Mouse (Mus musculus) c-Kit-positive CD71-positive TER-119-negative erythroid progenitor cells, embryonic 14.5 days (primary cell): ENCODE results near the gene Slc15a2.

Experiments
- DNase-seq: peaks from one replicate; pipeline ENCODE4 v3.0.0-alpha.2; 2013; ENCODE audit warnings: low read depth

Gene Slc15a2

GRCm38 (mm10) chr16:36751979-36752378 is 32.8 kb downstream of the Slc15a2 start:
- DNase-seq: no peak

- DNase-seq: no peak
Measured at GRCm38 (mm10) chr16:36747767-36748166, 37.0 kb downstream of the Slc15a2 start.

- DNase-seq: no peak
Measured at GRCm38 (mm10) chr16:36747068-36747467, 37.7 kb downstream of the Slc15a2 start.

- DNase-seq: no peak
Measured at GRCm38 (mm10) chr16:36743580-36743979, 41.2 kb downstream of the Slc15a2 start.

- no peak for DNase-seq
Measured at GRCm38 (mm10) chr16:36739404-36739930, 45.3 kb downstream of the Slc15a2 start.

GRCm38 (mm10) chr16:36735421-36735820 is 49.3 kb downstream of the Slc15a2 start:
- no peak for DNase-seq

GRCm38 (mm10) chr16:36733827-36734226 is 50.9 kb downstream of the Slc15a2 start:
- DNase-seq: no peak

GRCm38 (mm10) chr16:36732572-36732971 is 52.2 kb downstream of the Slc15a2 start:
- no peak for DNase-seq

- no peak for DNase-seq
Measured at GRCm38 (mm10) chr16:36728959-36729358, 55.8 kb downstream of the Slc15a2 start.

- DNase-seq: no peak
Measured at GRCm38 (mm10) chr16:36723880-36724443, 60.8 kb downstream of the Slc15a2 start.

GRCm38 (mm10) chr16:36722739-36723138 is 62.0 kb downstream of the Slc15a2 start:
- DNase-seq: no peak

GRCm38 (mm10) chr16:36720194-36721055 is 64.3 kb downstream of the Slc15a2 start:
- DNase-seq: peak; percentile 1

GRCm38 (mm10) chr16:36718637-36719036 is 66.1 kb downstream of the Slc15a2 start:
- no peak for DNase-seq

- no peak for DNase-seq
Measured at GRCm38 (mm10) chr16:36717481-36717880, 67.3 kb downstream of the Slc15a2 start.

- DNase-seq: no peak
Measured at GRCm38 (mm10) chr16:36711760-36712159, 73.0 kb downstream of the Slc15a2 start.

GRCm38 (mm10) chr16:36710794-36711193 is 74.0 kb downstream of the Slc15a2 start:
- no peak for DNase-seq

GRCm38 (mm10) chr16:36709405-36709804 is 75.4 kb downstream of the Slc15a2 start:
- DNase-seq: no peak

GRCm38 (mm10) chr16:36708751-36709150 is 76.0 kb downstream of the Slc15a2 start:
- DNase-seq: no peak

- DNase-seq: no peak
Measured at GRCm38 (mm10) chr16:36707702-36708423, 76.9 kb downstream of the Slc15a2 start.

- no peak for DNase-seq
Measured at GRCm38 (mm10) chr16:36700484-36700883, 84.3 kb downstream of the Slc15a2 start.
